Mouse (Mus musculus) CD8-positive naive resting alpha-beta T cell, adult 2 months (primary cell): Measurements from ENCODE around the gene Plekhh1.

Source experiments
- DNase-seq, 2 experiments: peaks; one replicate each; pipeline ENCODE4 v3.0.0; 2022; ENCODE audit warnings: low read depth in 2 of 2, low spot score in 2 of 2

Plekhh1 gene

GRCm38 (mm10) chr12:79069916-79070315 is 41.0 kb downstream of the Plekhh1 start:
- DNase-seq = no peak

- no peak for DNase-seq
These were observed 41.9 kb downstream of the Plekhh1 start for GRCm38 (mm10) chr12:79070736-79071333.

GRCm38 (mm10) chr12:79072576-79072975 is 43.6 kb downstream of the Plekhh1 start:
- DNase-seq = no peak

GRCm38 (mm10) chr12:79073362-79073761 is 44.4 kb downstream of the Plekhh1 start:
- no peak for DNase-seq

GRCm38 (mm10) chr12:79089182-79089812 is 60.3 kb downstream of the Plekhh1 start, which contains the start of gene Pigh:
Gene Pigh (minus strand): TSS chr12:79089651.
- peak; percentile 81 to 82 for DNase-seq

- DNase-seq = peak; percentile 59 to 71
These were observed 63.6 kb downstream of the Plekhh1 start for GRCm38 (mm10) chr12:79092569-79092968.

- peak; percentile 5 to 34 for DNase-seq
These were observed 68.3 kb downstream of the Plekhh1 start for GRCm38 (mm10) chr12:79097106-79097752.

GRCm38 (mm10) chr12:79103773-79104172 is 74.8 kb downstream of the Plekhh1 start:
- DNase-seq = no peak

GRCm38 (mm10) chr12:79104544-79104943 is 75.6 kb downstream of the Plekhh1 start:
- DNase-seq = no peak

GRCm38 (mm10) chr12:79105312-79105711 is 76.3 kb downstream of the Plekhh1 start:
- DNase-seq = no peak

GRCm38 (mm10) chr12:79118991-79119390 is 90.0 kb downstream of the Plekhh1 start:
- DNase-seq = no peak

- no peak for DNase-seq
These were observed 93.9 kb downstream of the Plekhh1 start for GRCm38 (mm10) chr12:79122820-79123219.

- DNase-seq = peak; percentile 55 to 72
These were observed 101.6 kb downstream of the Plekhh1 start, which contains the start of gene Arg2 for GRCm38 (mm10) chr12:79130299-79131177. Gene Arg2 (plus strand): TSS chr12:79130777.
